Mouse (Mus musculus) embryonic facial prominence, embryonic 13.5 days (tissue): ENCODE data around the gene Slain2. TPM values are rescaled to one million over a fixed set of nuclear protein-coding genes. Genes with fewer than 3 reads are reported as not detected.

ENCODE experiments used
- ATAC-seq: fragments of 200-750 bp; cut with Nextera tagmentation; 2 replicates; pipeline ENCODE4 v1.8.0; 2017; ENCODE audit warnings: low read depth; ENCODE audit not compliant: insufficient number of reproducible peaks, insufficient read depth, low FRiP score, low TSS enrichment
- H3K27ac ChIP-seq: fragments of 300-500 bp; sonication (generic); 2 replicates; pipeline ENCODE4 v1.5.1; 2015; ENCODE audit warnings: moderate library complexity, mild to moderate bottlenecking, inconsistent platforms
- H3K27me3 ChIP-seq: fragments of 300-500 bp; sonication (generic); 2 replicates; pipeline ENCODE4 v1.6.1; 2015; ENCODE audit warnings: mild to moderate bottlenecking, inconsistent platforms
- H3K36me3 ChIP-seq: fragments of 300-500 bp; sonication (generic); 2 replicates; pipeline ENCODE4 v1.6.1; 2015; ENCODE audit warnings: mild to moderate bottlenecking, inconsistent platforms
- H3K4me1 ChIP-seq: fragments of 300-500 bp; sonication (generic); 2 replicates; pipeline ENCODE4 v1.6.1; 2015; ENCODE audit warnings: inconsistent platforms
- H3K4me2 ChIP-seq: fragments of 300-500 bp; sonication (generic); 2 replicates; pipeline ENCODE4 v1.6.1; 2015; ENCODE audit warnings: moderate library complexity, mild to moderate bottlenecking, inconsistent platforms
- H3K4me3 ChIP-seq: fragments of 300-500 bp; sonication (generic); 2 replicates; pipeline ENCODE4 v1.5.1; 2015; ENCODE audit warnings: mild to moderate bottlenecking, inconsistent platforms
- H3K9ac ChIP-seq: fragments of 300-500 bp; sonication (generic); 2 replicates; pipeline ENCODE4 v1.6.1; 2015; ENCODE audit warnings: mild to moderate bottlenecking, inconsistent platforms
- H3K9me3 ChIP-seq: fragments of 300-500 bp; sonication (generic); 2 replicates; pipeline ENCODE4 v1.6.1; 2016; ENCODE audit warnings: inconsistent platforms
- WGBS: fragments of 180-500 bp; shearing (Covaris S2); methylation state at CpG from one replicate; pipeline ENCODE4 v1.1.7; 2015; ENCODE audit warnings: mixed read lengths; 5-methylcytosine and 5-hydroxymethylcytosine counted together
- polyA plus RNA-seq: library from polyadenylated mRNA; unstranded; fragments of >200 nt; fragmentation: Nextera tagmentation; extraction: Ambion mirVana; gene quantifications from 2 replicates; pipeline ENCODE4 v1.2.1, GENCODE M21; 2015

The Slain2 gene
- polyA plus RNA-seq, 1 experiment from 2014 or later, result 15.3 TPM

- no peak overlapping the region for H3K4me2 ChIP-seq
- no peak overlapping the region for H3K9ac ChIP-seq
- no peak for ATAC-seq
- no peak overlapping the region for H3K27ac ChIP-seq
- no peaks in the 10 kb centered on the region for H3K4me1 ChIP-seq
- no peaks in the 10 kb centered on the region for H3K27me3 ChIP-seq
- 85% methylated on average over 3 of the region's 3 CpGs for WGBS
- no peaks in the 10 kb centered on the region for H3K9me3 ChIP-seq
- H3K4me3 ChIP-seq, result no peak overlapping the region
- peaks cover 41% of the 10 kb centered on the region for H3K36me3 ChIP-seq
Observed at GRCm38 (mm10) chr5:72965706-72966105, 51.6 kb downstream of the Slain2 start.

GRCm38 (mm10) chr5:72972435-72972834 is 58.3 kb downstream of the Slain2 start:
- 75% methylated on average over 4 of the region's 4 CpGs for WGBS

GRCm38 (mm10) chr5:72972934-72973333 is 58.8 kb downstream of the Slain2 start:
- Histone ChIP-seq H3K4me1 (no peaks in the 10 kb centered on the region), H3K4me3 (no peak overlapping the region), H3K9ac (no peak overlapping the region), H3K36me3 (peaks cover 54% of the 10 kb centered on the region), H3K9me3 (no peaks in the 10 kb centered on the region), H3K27ac (no peak overlapping the region), H3K4me2 (no peak overlapping the region), H3K27me3 (no peaks in the 10 kb centered on the region)
- WGBS, result 62% methylated on average over 5 of the region's 5 CpGs
- no peak for ATAC-seq

More at GRCm38 (mm10) chr5:72972435-72972834, 58.3 kb downstream of the Slain2 start:
- Histone ChIP-seq H3K27ac (no peak overlapping the region), H3K4me3 (no peak overlapping the region), H3K9me3 (no peaks in the 10 kb centered on the region), H3K9ac (no peak overlapping the region), H3K4me1 (no peaks in the 10 kb centered on the region), H3K4me2 (no peak overlapping the region), H3K36me3 (peaks cover 53% of the 10 kb centered on the region), H3K27me3 (no peaks in the 10 kb centered on the region)
- ATAC-seq, result no peak

- Histone ChIP-seq H3K9me3 (no peaks in the 10 kb centered on the region), H3K36me3 (peaks cover 47% of the 10 kb centered on the region), H3K27me3 (no peaks in the 10 kb centered on the region), H3K27ac (no peak within 1 kb of the TSS), H3K9ac (no peak within 1 kb of the TSS), H3K4me1 (no peaks in the 10 kb centered on the region), H3K4me3 (no peak within 1 kb of the TSS), H3K4me2 (no peak within 1 kb of the TSS)
- no peak for ATAC-seq
- WGBS, result 97% methylated on average over 7 of the region's 7 CpGs
Observed at GRCm38 (mm10) chr5:72974602-72975001, 60.5 kb downstream of the Slain2 start, which contains the start of gene Gm10135. Gene Gm10135, minus strand, starts transcription at chr5:72974702.

GRCm38 (mm10) chr5:72975996-72976395 is 61.9 kb downstream of the Slain2 start:
- 92% methylated on average over 6 of the region's 6 CpGs for WGBS
- Histone ChIP-seq H3K9me3 (no peaks in the 10 kb centered on the region), H3K9ac (no peak overlapping the region), H3K27ac (no peak overlapping the region), H3K27me3 (no peaks in the 10 kb centered on the region), H3K4me3 (no peak overlapping the region), H3K4me2 (no peak overlapping the region), H3K36me3 (peaks cover 52% of the 10 kb centered on the region), H3K4me1 (no peaks in the 10 kb centered on the region)
- no peak for ATAC-seq

- WGBS, result 79% methylated on average over 4 of the region's 4 CpGs
- H3K36me3 ChIP-seq, result peaks cover 55% of the 10 kb centered on the region
Observed at GRCm38 (mm10) chr5:72976539-72976938, 62.4 kb downstream of the Slain2 start.

GRCm38 (mm10) chr5:72984091-72984490 is 70.0 kb downstream of the Slain2 start:
- peaks cover 18% of the 10 kb centered on the region for H3K36me3 ChIP-seq
- H3K9me3 ChIP-seq, result no peaks in the 10 kb centered on the region
- peaks cover 12% of the 10 kb centered on the region for H3K4me1 ChIP-seq
- ATAC-seq, result no peak
- no peak overlapping the region for H3K4me3 ChIP-seq
- no peaks in the 10 kb centered on the region for H3K27me3 ChIP-seq
- H3K27ac ChIP-seq, result no peak overlapping the region
- no peak overlapping the region for H3K4me2 ChIP-seq
- H3K9ac ChIP-seq, result no peak overlapping the region
- 5% methylated on average over 2 of the region's 2 CpGs for WGBS

More at GRCm38 (mm10) chr5:72976539-72976938, 62.4 kb downstream of the Slain2 start:
- Histone ChIP-seq H3K4me3 (no peak overlapping the region), H3K9ac (no peak overlapping the region), H3K9me3 (no peaks in the 10 kb centered on the region), H3K4me2 (no peak overlapping the region), H3K27ac (no peak overlapping the region), H3K4me1 (no peaks in the 10 kb centered on the region), H3K27me3 (no peaks in the 10 kb centered on the region)
- ATAC-seq, result no peak

- WGBS, result 75% methylated on average over 7 of the region's 7 CpGs
- Histone ChIP-seq H3K9me3 (no peaks in the 10 kb centered on the region), H3K27ac (no peak overlapping the region), H3K27me3 (no peaks in the 10 kb centered on the region), H3K36me3 (no peaks in the 10 kb centered on the region), H3K4me1 (peaks cover 14% of the 10 kb centered on the region; the same call in 1 of the 2 replicates), H3K9ac (no peak overlapping the region), H3K4me3 (no peak overlapping the region), H3K4me2 (no peak overlapping the region)
- ATAC-seq, result no peak
Observed at GRCm38 (mm10) chr5:72987786-72988185, 73.7 kb downstream of the Slain2 start.

GRCm38 (mm10) chr5:72989756-72990155 is 75.7 kb downstream of the Slain2 start:
- Histone ChIP-seq H3K4me1 (peaks cover 13% of the 10 kb centered on the region), H3K4me2 (no peak overlapping the region), H3K27me3 (no peaks in the 10 kb centered on the region), H3K27ac (no peak overlapping the region), H3K9me3 (no peaks in the 10 kb centered on the region), H3K36me3 (no peaks in the 10 kb centered on the region), H3K9ac (no peak overlapping the region), H3K4me3 (no peak overlapping the region)
- no peak for ATAC-seq
- WGBS, result 40% methylated on average over 8 of the region's 8 CpGs

- ATAC-seq, result no peak
- Histone ChIP-seq H3K27ac (no peak overlapping the region), H3K9ac (no peak overlapping the region), H3K4me3 (no peak overlapping the region), H3K27me3 (no peaks in the 10 kb centered on the region), H3K9me3 (no peaks in the 10 kb centered on the region), H3K4me2 (no peak overlapping the region), H3K36me3 (no peaks in the 10 kb centered on the region), H3K4me1 (peaks cover 14% of the 10 kb centered on the region)
- WGBS, result 79% methylated on average over 1 of the region's 1 CpGs
Observed at GRCm38 (mm10) chr5:72992474-72992873, 78.4 kb downstream of the Slain2 start.

GRCm38 (mm10) chr5:72994424-72994823 is 80.3 kb downstream of the Slain2 start:
- Histone ChIP-seq H3K27me3 (no peaks in the 10 kb centered on the region), H3K27ac (no peak overlapping the region), H3K36me3 (no peaks in the 10 kb centered on the region), H3K4me2 (no peak overlapping the region), H3K4me1 (peaks cover 14% of the 10 kb centered on the region), H3K9ac (no peak overlapping the region), H3K4me3 (no peak overlapping the region), H3K9me3 (no peaks in the 10 kb centered on the region)
- ATAC-seq, result no peak
- WGBS, result 49% methylated on average over 8 of the region's 8 CpGs

- ATAC-seq, result no peak
- WGBS, result 57% methylated on average over 2 of the region's 2 CpGs
- peaks cover 14% of the 10 kb centered on the region for H3K4me1 ChIP-seq
- no peaks in the 10 kb centered on the region for H3K27me3 ChIP-seq
- no peak overlapping the region for H3K9ac ChIP-seq
- H3K36me3 ChIP-seq, result no peaks in the 10 kb centered on the region
- no peak overlapping the region for H3K4me3 ChIP-seq
- H3K27ac ChIP-seq, result no peak overlapping the region
- no peaks in the 10 kb centered on the region for H3K9me3 ChIP-seq
- no peak overlapping the region for H3K4me2 ChIP-seq
Observed at GRCm38 (mm10) chr5:72994928-72995327, 80.8 kb downstream of the Slain2 start.
